23 mouse cellular contexts compared by ENCODE assay signal in the genomic region with DNA sequence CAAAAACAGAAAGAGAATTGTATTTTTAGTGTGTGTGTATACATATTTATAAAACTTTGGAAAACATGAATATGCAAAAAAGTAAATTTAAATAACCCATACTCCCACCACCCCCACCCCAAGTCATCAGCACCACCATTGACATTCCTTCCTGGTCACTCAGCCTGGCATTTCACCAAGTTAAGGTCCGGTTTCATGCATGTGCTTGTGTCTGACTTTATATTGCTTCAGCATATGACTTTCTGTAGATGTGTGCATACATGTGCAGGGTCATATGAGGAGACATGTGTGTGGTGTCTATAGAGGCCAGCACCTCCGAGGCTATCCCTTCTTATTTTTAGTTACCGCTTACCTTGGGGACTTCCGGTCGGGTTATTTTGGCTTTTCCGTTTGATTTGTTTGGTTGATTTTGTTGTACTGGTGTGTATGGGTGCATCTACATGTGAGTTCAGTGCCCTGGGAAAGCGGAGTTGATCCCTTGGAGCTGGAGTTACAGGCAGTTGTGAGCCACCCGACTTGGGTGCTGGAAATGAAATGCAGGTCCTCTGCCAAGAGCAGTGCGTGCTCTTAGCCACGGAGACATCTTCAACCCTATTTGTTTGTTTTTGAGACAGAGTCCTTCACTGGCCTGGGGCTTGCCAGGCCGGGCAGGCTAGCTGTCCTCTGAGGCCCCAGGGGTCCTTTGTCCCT. TPM values are rescaled to one million over a fixed set of nuclear protein-coding genes. Genes with fewer than 3 reads are reported as not detected.
A peak's percentile ranks its signal among the peaks of the same experiment; 100 is the strongest.
DNase-seq lines count a peak whose midpoint lies in the region; ATAC-seq lines count a peak whose summit lies in the region.
"Had no signal": no experiment of that assay in that cellular context is flagged by ENCODE, and none has a peak within 500 bp of the region (broad histone marks: within the 10 kb centered on the region; RNA-seq: fewer than 3 reads in every experiment).

No protein-coding gene starts in this region.

- 79% methylated on average over 11 of the region's 11 CpGs for WGBS in midbrain, embryonic 11.5 days
- WGBS in midbrain, embryonic 15.5 days: 77% methylated on average over 11 of the region's 11 CpGs

- no peaks in the 10 kb centered on the region for H3K27me3 ChIP-seq in midbrain, embryonic 11.5 days (ENCODE audit: control insufficient read depth, insufficient read depth, low read length)
- no peaks in the 10 kb centered on the region for H3K27me3 ChIP-seq in midbrain, embryonic 15.5 days (replicated peaks)
- H3K27me3 ChIP-seq: kidney, embryonic 15.5 days; lung, embryonic 15.5 days; midbrain, embryonic 13.5 days had no signal

- no peaks in the 10 kb centered on the region for H3K4me1 ChIP-seq in midbrain, embryonic 11.5 days (ENCODE audit: control insufficient read depth, insufficient read depth, low read length)
- H3K4me1 ChIP-seq in midbrain, embryonic 15.5 days: peaks cover 4% of the 10 kb centered on the region; the same call in 1 of the 2 replicates
- H3K4me1 ChIP-seq: forebrain, embryonic 12.5 days had no signal

- no peak overlapping the region for H3K4me2 ChIP-seq in midbrain, embryonic 11.5 days
- H3K4me2 ChIP-seq in midbrain, embryonic 15.5 days: no peak overlapping the region
- H3K4me2 ChIP-seq: forebrain, embryonic 12.5 days; lung, embryonic 15.5 days; midbrain, embryonic 13.5 days had no signal

- no peak overlapping the region for H3K4me3 ChIP-seq in midbrain, embryonic 11.5 days (ENCODE audit: low read depth, low read length)
- H3K4me3 ChIP-seq in midbrain, embryonic 15.5 days: no peak overlapping the region
- H3K4me3 ChIP-seq: embryonic facial prominence, embryonic 10.5 days; forebrain, embryonic 12.5 days; kidney, embryonic 15.5 days; lung, embryonic 15.5 days; midbrain, embryonic 13.5 days had no signal

- no peaks in the 10 kb centered on the region for H3K36me3 ChIP-seq in midbrain, embryonic 11.5 days (ENCODE audit: control insufficient read depth, insufficient read depth, low read length)
- H3K36me3 ChIP-seq in midbrain, embryonic 15.5 days (replicated peaks): no peaks in the 10 kb centered on the region
- H3K36me3 ChIP-seq: embryonic facial prominence, embryonic 10.5 days; forebrain, embryonic 12.5 days; kidney, embryonic 15.5 days; lung, embryonic 15.5 days; midbrain, embryonic 13.5 days had no signal

- ATAC-seq in midbrain, embryonic 11.5 days (ENCODE audit: low FRiP score): no peak
- no peak for ATAC-seq in midbrain, embryonic 15.5 days (replicated peaks)
- ATAC-seq: midbrain, embryonic 13.5 days had no signal

- H3K9me3 ChIP-seq in midbrain, embryonic 11.5 days (ENCODE audit: control insufficient read depth, low read length): no peaks in the 10 kb centered on the region
- no peaks in the 10 kb centered on the region for H3K9me3 ChIP-seq in midbrain, embryonic 15.5 days
- H3K9me3 ChIP-seq: embryonic facial prominence, embryonic 10.5 days; forebrain, embryonic 12.5 days; kidney, embryonic 15.5 days; lung, embryonic 15.5 days; midbrain, embryonic 13.5 days had no signal

- no peak overlapping the region for H3K9ac ChIP-seq in midbrain, embryonic 11.5 days (ENCODE audit: low read length)
- H3K9ac ChIP-seq in midbrain, embryonic 15.5 days: no peak overlapping the region
- H3K9ac ChIP-seq: forebrain, embryonic 12.5 days; kidney, embryonic 15.5 days; lung, embryonic 15.5 days; midbrain, embryonic 13.5 days had no signal

- no peak overlapping the region for H3K27ac ChIP-seq in midbrain, embryonic 11.5 days (ENCODE audit: low read depth, low read length)
- H3K27ac ChIP-seq in midbrain, embryonic 15.5 days: no peak overlapping the region
- H3K27ac ChIP-seq: embryonic facial prominence, embryonic 10.5 days; forebrain, embryonic 12.5 days; kidney, embryonic 15.5 days; lung, embryonic 15.5 days; midbrain, embryonic 13.5 days had no signal

- DNase-seq in adrenal gland, adult 2 months: peak; percentile 45
- DNase-seq in adrenal gland, postnatal 4 days (ENCODE audit: low spot score in 2 of 2): no peak
- DNase-seq in kidney, adult 18-20 months: peak; percentile 48
- no peak for DNase-seq in kidney, postnatal 25 days
- DNase-seq in midbrain, embryonic 11.5 days (ENCODE audit: low spot score, missing footprints): peak; percentile 72
- no peak for DNase-seq in lung, postnatal 36 days
- no peak for DNase-seq in urinary bladder, adult 18-20 months (ENCODE audit: low spot score in 2 of 2)
- DNase-seq: cerebellum, adult 8-10 months; thymus, postnatal 25 days had no signal

RNA-seq across cellular contexts. Expression of gene Mesp1, which starts 11.6 kb away (rescaled TPM):
- not detected for total RNA-seq in adrenal gland, adult 2 months (2021)
- 0.48 TPM in 1 of 2 replicates, not detected in the other for polyA plus RNA-seq in adrenal gland, adult 2 months (2012; rRNA removed)
- total RNA-seq in adrenal gland, postnatal 4 days (2021): under 1 TPM in 1 of 2 experiments, not detected in 1; 0.31 TPM
- polyA plus RNA-seq in midbrain, embryonic 11.5 days (2014; fragmentation: Nextera tagmentation; extraction: Ambion mirVana): not detected in 2 replicates
- not detected in 2 replicates for polyA plus RNA-seq in midbrain, embryonic 15.5 days (2015; fragmentation: Nextera tagmentation; extraction: Ambion mirVana)
- total RNA-seq: common myeloid progenitor, adult 5-6 weeks; gastrocnemius, adult 8-10 months; layer of hippocampus, adult 8-10 months; megakaryocyte progenitor cell, adult 5-6 weeks had no signal
- polyA plus RNA-seq: forebrain, embryonic 12.5 days; heart, embryonic 16.5 days; hindbrain, embryonic 11.5 days; kidney, embryonic 15.5 days; lung, embryonic 15.5 days; midbrain, embryonic 13.5 days; neural tube, embryonic 14.5 days had no signal

RNA-seq across cellular contexts. Expression of gene Mesp2, which starts 28.6 kb away (rescaled TPM):
- under 1 TPM; 0.43 to 0.93 TPM for total RNA-seq in adrenal gland, adult 2 months (2021)
- 0.88 and 0.95 TPM in 2 replicates for polyA plus RNA-seq in adrenal gland, adult 2 months (2012; rRNA removed)
- total RNA-seq in adrenal gland, postnatal 4 days (2021): 1 to 10 TPM; 1.5 to 1.9 TPM
- polyA plus RNA-seq in midbrain, embryonic 11.5 days (2014; fragmentation: Nextera tagmentation; extraction: Ambion mirVana): 0.40 TPM in 2 replicates
- polyA plus RNA-seq in midbrain, embryonic 15.5 days (2015; fragmentation: Nextera tagmentation; extraction: Ambion mirVana): 0.96 and 1.1 TPM in 2 replicates
- total RNA-seq: common myeloid progenitor, adult 5-6 weeks; gastrocnemius, adult 8-10 months had no signal

RNA-seq across cellular contexts. Expression of gene Wdr93, which starts 39.0 kb away (rescaled TPM):
- total RNA-seq in adrenal gland, adult 2 months (2021): 1 to 10 TPM; 1.5 to 1.6 TPM
- 1.5 and 1.8 TPM in 2 replicates for polyA plus RNA-seq in adrenal gland, adult 2 months (2012; rRNA removed)
- total RNA-seq in adrenal gland, postnatal 4 days (2021): 1 to 10 TPM; 2.7 to 2.9 TPM
- 0.33 and 0.39 TPM in 2 replicates for polyA plus RNA-seq in midbrain, embryonic 11.5 days (2014; fragmentation: Nextera tagmentation; extraction: Ambion mirVana)
- polyA plus RNA-seq in midbrain, embryonic 15.5 days (2015; fragmentation: Nextera tagmentation; extraction: Ambion mirVana): 0.43 and 0.54 TPM in 2 replicates
- total RNA-seq: common myeloid progenitor, adult 5-6 weeks; megakaryocyte progenitor cell, adult 5-6 weeks had no signal

RNA-seq across cellular contexts. Expression of gene Pex11a, which starts 39.0 kb away (rescaled TPM):
- total RNA-seq in adrenal gland, adult 2 months (2021): 10 to 100 TPM; 53.4 to 53.7 TPM
- polyA plus RNA-seq in adrenal gland, adult 2 months (2012; rRNA removed): 34.9 and 39.7 TPM in 2 replicates
- total RNA-seq in adrenal gland, postnatal 4 days (2021): 10 to 100 TPM; 35.7 to 37.7 TPM
- 8.4 TPM in 2 replicates for polyA plus RNA-seq in midbrain, embryonic 11.5 days (2014; fragmentation: Nextera tagmentation; extraction: Ambion mirVana)
- 13.5 and 15.3 TPM in 2 replicates for polyA plus RNA-seq in midbrain, embryonic 15.5 days (2015; fragmentation: Nextera tagmentation; extraction: Ambion mirVana)

RNA-seq across cellular contexts. Expression of gene Plin1, which starts 49.3 kb away (rescaled TPM):
- total RNA-seq in adrenal gland, adult 2 months (2021): 100 to 1,000 TPM; 564 to 869 TPM
- 554 and 930 TPM in 2 replicates for polyA plus RNA-seq in adrenal gland, adult 2 months (2012; rRNA removed)
- total RNA-seq in adrenal gland, postnatal 4 days (2021): 100 to 1,000 TPM; 360 to 412 TPM
- not detected in 2 replicates for polyA plus RNA-seq in midbrain, embryonic 11.5 days (2014; fragmentation: Nextera tagmentation; extraction: Ambion mirVana)
- 0.27 TPM in 1 of 2 replicates, not detected in the other for polyA plus RNA-seq in midbrain, embryonic 15.5 days (2015; fragmentation: Nextera tagmentation; extraction: Ambion mirVana)
- total RNA-seq: common myeloid progenitor, adult 5-6 weeks; left cerebral cortex, postnatal 25 days; megakaryocyte progenitor cell, adult 5-6 weeks had no signal
- polyA plus RNA-seq: heart, embryonic 16.5 days; hindbrain, embryonic 11.5 days; lung, embryonic 15.5 days; midbrain, embryonic 13.5 days had no signal

Comparison
In these comparisons a context has a peak if more than half of its experiments do, and no peak if none do; other contexts are left out.
1. DNase-seq: peak in adrenal gland, adult 2 months (single experiment), kidney, adult 18-20 months (single experiment) and midbrain, embryonic 11.5 days (single experiment); none in adrenal gland, postnatal 4 days (0 of 2), kidney, postnatal 25 days (0 of 2), lung, postnatal 36 days (single experiment) and urinary bladder, adult 18-20 months (0 of 2).